Mouse (Mus musculus): ENCODE measurements around the gene Arcn1. TPM values are rescaled to one million over a fixed set of nuclear protein-coding genes. Genes with fewer than 3 reads are reported as not detected.

Arcn1 gene
- polyA plus RNA-seq, 1 experiment from 2014 or later = 135 TPM

DNA sequence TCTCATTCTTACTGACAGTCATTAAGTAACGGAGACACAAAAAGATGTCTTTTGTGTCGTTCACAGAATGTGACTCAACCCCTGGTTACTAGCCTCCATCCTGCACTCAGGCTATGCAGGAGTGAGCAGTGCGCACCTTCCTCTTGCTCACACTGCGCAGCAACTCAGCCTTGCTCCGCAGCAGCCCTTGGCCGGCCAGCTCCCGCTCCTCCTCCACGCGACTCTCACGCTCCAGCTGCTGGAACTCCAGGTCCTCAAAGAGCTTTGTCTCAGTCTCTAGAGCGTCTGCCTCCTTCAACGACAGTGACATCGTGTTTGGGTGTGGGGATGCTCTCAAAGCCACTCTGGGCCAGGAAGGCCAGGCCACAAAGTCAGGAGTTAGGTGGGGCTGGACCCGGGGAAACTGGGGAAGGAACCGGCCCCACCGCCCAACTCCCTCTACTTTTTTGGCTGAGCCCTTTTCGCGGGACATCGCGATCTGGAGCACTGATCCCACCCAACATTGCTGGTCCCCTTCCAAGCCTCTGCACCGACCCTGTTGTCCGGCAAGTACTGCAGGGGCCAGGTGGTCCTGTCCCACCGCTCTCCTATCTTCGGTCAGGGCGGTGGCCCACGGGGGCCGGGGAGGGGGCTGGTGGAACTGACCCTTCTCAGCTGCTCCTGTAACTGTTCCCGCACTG is 59.8 kb downstream of the Arcn1 start:
- Histone ChIP-seq H3K4me3 (replicated peaks; ENCODE audit: low read depth, low read length) (peak overlapping the region; percentile 26), H3K27ac (no peak overlapping the region), H3K4me1 (replicated peaks; ENCODE audit: insufficient read depth, low read length) (0 out of 2 replicates have a peak, but pooled peaks cover 4% of the 10 kb centered on the region), H3K36me3 (ENCODE audit: insufficient read depth, low read length) (peaks cover 22% of the 10 kb centered on the region), H3K9ac (ENCODE audit: low read depth, low read length) (peak overlapping the region; percentile 14; the same call in 1 of the 2 replicates), H3K4me2 (ENCODE audit: low read length) (peak overlapping the region; percentile 63), H3K27me3 (ENCODE audit: insufficient read depth, low read length) (no peaks in the 10 kb centered on the region), H3K9me3 (replicated peaks; ENCODE audit: low read length) (no peaks in the 10 kb centered on the region)
- DNase-seq (ENCODE audit: low spot score) (peak; percentile 37), ATAC-seq (replicated peaks; ENCODE audit: low FRiP score, low read depth) (no peak; the same call in 1 of the 2 replicates)
- no peak for TF ChIP-seq CTCF (IDR thresholded peaks at IDR 0.05; ENCODE audit: low read depth)
- 19% methylated on average over 28 of the region's 28 CpGs for WGBS

DNA sequence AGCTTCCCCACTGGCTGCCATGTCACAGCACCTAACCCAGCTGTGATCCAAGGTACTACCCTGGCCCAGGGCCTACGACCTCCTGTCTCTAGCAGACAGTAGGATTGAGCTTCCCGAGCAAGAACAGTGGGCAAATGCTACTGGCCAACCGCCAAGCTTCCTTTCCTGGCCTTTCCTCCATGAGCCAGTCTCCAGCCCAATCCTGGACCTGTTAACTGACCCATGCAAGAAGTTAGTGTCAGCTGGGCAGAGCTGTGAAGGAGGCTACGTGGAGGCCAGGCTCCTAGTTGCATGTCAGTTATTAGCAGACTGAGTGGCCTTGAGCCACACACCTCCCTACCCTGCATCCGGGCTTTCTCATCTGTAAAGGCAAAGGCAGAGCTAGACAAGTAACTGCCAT is 67.9 kb downstream of the Arcn1 start:
- WGBS = 66% methylated on average over 5 of the region's 5 CpGs

DNA sequence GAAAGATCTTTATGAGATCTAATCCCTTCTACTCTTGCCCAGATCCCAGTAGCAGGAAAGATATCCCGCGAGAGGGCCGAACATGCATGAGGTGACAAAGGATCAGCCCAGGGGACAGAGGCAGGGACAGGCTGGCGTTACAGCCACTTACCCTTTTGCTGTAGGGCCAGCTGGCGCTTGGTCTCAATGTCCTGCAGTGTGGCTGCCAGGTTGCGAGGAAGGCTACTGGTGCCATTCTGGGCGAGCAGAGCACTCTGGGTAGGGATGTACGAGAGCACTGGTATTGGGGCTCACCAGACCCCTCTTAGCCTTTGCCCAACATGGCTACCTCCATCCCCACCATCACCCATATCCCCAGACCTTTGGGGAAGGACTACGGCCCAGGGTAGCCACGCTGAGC is 68.4 kb downstream of the Arcn1 start:
- Histone ChIP-seq H3K27ac (no peak overlapping the region), H3K27me3 (ENCODE audit: insufficient read depth, low read length) (no peaks in the 10 kb centered on the region), H3K4me3 (replicated peaks; ENCODE audit: low read depth, low read length) (no peak overlapping the region), H3K9me3 (replicated peaks; ENCODE audit: low read length) (no peaks in the 10 kb centered on the region), H3K4me1 (replicated peaks; ENCODE audit: insufficient read depth, low read length) (no peaks in the 10 kb centered on the region), H3K36me3 (ENCODE audit: insufficient read depth, low read length) (peaks cover 68% of the 10 kb centered on the region), H3K4me2 (ENCODE audit: low read length) (no peak overlapping the region), H3K9ac (ENCODE audit: low read depth, low read length) (no peak overlapping the region)
- DNase-seq (ENCODE audit: low spot score) = no peak
- 94% methylated on average over 9 of the region's 10 CpGs for WGBS
- ATAC-seq (replicated peaks; ENCODE audit: low FRiP score, low read depth) = no peak
- TF ChIP-seq CTCF (IDR thresholded peaks at IDR 0.05; ENCODE audit: low read depth) = no peak

More for the DNA sequence above, 67.9 kb downstream of the Arcn1 start:
- no peak overlapping the region for H3K27ac ChIP-seq
- H3K9me3 ChIP-seq (replicated peaks; ENCODE audit: low read length) = no peaks in the 10 kb centered on the region
- H3K36me3 ChIP-seq (ENCODE audit: insufficient read depth, low read length) = peaks cover 66% of the 10 kb centered on the region
- no peaks in the 10 kb centered on the region for H3K4me1 ChIP-seq (replicated peaks; ENCODE audit: insufficient read depth, low read length)
- TF ChIP-seq CTCF (IDR thresholded peaks at IDR 0.05; ENCODE audit: low read depth) = no peak
- ATAC-seq (replicated peaks; ENCODE audit: low FRiP score, low read depth) (no peak; the same call in 1 of the 2 replicates), DNase-seq (ENCODE audit: low spot score) (no peak)
- no peak overlapping the region for H3K4me3 ChIP-seq (replicated peaks; ENCODE audit: low read depth, low read length)
- H3K9ac ChIP-seq (ENCODE audit: low read depth, low read length) = no peak overlapping the region
- H3K4me2 ChIP-seq (ENCODE audit: low read length) = no peak overlapping the region
- H3K27me3 ChIP-seq (ENCODE audit: insufficient read depth, low read length) = no peaks in the 10 kb centered on the region

DNA sequence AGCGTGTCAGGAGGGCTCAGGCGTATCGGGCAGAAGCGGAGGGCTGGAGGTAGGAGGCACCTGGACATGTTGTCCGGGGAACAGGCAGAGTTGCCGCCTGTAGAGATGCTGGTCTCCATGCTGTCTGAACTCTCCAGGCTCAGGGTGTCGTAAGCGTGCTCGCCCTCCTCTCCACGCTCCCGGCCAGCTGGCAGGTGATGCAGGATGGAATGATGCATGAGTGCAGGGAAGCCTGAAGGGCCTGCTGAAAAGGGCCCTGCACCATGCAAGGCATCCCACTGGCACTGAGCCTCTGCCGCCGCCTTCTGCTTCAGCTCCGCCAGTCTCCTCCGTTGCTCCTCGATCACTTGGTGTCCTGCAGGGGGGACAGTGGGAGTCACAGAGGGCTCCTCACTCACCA is 69.8 kb downstream of the Arcn1 start:
- no peak overlapping the region for H3K27ac ChIP-seq
- H3K9me3 ChIP-seq (replicated peaks; ENCODE audit: low read length) = no peaks in the 10 kb centered on the region
- no peak for TF ChIP-seq CTCF (IDR thresholded peaks at IDR 0.05; ENCODE audit: low read depth)
- no peak overlapping the region for H3K9ac ChIP-seq (ENCODE audit: low read depth, low read length)
- DNase-seq (ENCODE audit: low spot score) = no peak
- H3K36me3 ChIP-seq (ENCODE audit: insufficient read depth, low read length) = peaks cover 75% of the 10 kb centered on the region
- no peaks in the 10 kb centered on the region for H3K4me1 ChIP-seq (replicated peaks; ENCODE audit: insufficient read depth, low read length)
- no peak overlapping the region for H3K4me3 ChIP-seq (replicated peaks; ENCODE audit: low read depth, low read length)
- WGBS = 90% methylated on average over 16 of the region's 16 CpGs
- H3K4me2 ChIP-seq (ENCODE audit: low read length) = no peak overlapping the region
- H3K27me3 ChIP-seq (ENCODE audit: insufficient read depth, low read length) = no peaks in the 10 kb centered on the region
- ATAC-seq (replicated peaks; ENCODE audit: low FRiP score, low read depth) = no peak

DNA sequence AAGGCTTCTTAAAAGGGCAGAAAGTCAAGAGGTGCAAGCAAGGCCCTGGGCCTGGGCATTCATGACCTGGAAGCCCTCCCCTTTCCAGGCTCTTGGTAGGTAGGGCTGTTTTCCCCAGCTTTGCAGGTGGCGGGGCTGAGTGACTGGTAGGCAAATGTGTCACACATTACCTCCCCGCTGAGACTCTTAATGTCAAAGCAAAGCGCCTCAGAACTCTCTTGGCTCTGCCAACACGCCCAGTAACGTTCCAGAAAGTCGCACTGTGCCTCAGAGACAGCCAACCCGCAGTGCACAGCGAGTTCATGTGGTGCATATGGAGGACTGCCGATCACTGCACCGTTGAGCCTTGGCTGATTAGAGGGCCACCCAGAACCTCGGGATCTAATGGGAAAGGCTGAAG is 74.6 kb downstream of the Arcn1 start:
- DNase-seq (ENCODE audit: low spot score) = no peak
- no peak for TF ChIP-seq CTCF (IDR thresholded peaks at IDR 0.05; ENCODE audit: low read depth)
- WGBS = 90% methylated on average over 11 of the region's 11 CpGs
- Histone ChIP-seq H3K4me2 (ENCODE audit: low read length) (no peak overlapping the region), H3K36me3 (ENCODE audit: insufficient read depth, low read length) (peaks cover 61% of the 10 kb centered on the region), H3K27me3 (ENCODE audit: insufficient read depth, low read length) (no peaks in the 10 kb centered on the region), H3K4me3 (replicated peaks; ENCODE audit: low read depth, low read length) (no peak overlapping the region), H3K27ac (no peak overlapping the region), H3K9me3 (replicated peaks; ENCODE audit: low read length) (no peaks in the 10 kb centered on the region), H3K4me1 (replicated peaks; ENCODE audit: insufficient read depth, low read length) (no peaks in the 10 kb centered on the region), H3K9ac (ENCODE audit: low read depth, low read length) (no peak overlapping the region)
- ATAC-seq (replicated peaks; ENCODE audit: low FRiP score, low read depth) = no peak

DNA sequence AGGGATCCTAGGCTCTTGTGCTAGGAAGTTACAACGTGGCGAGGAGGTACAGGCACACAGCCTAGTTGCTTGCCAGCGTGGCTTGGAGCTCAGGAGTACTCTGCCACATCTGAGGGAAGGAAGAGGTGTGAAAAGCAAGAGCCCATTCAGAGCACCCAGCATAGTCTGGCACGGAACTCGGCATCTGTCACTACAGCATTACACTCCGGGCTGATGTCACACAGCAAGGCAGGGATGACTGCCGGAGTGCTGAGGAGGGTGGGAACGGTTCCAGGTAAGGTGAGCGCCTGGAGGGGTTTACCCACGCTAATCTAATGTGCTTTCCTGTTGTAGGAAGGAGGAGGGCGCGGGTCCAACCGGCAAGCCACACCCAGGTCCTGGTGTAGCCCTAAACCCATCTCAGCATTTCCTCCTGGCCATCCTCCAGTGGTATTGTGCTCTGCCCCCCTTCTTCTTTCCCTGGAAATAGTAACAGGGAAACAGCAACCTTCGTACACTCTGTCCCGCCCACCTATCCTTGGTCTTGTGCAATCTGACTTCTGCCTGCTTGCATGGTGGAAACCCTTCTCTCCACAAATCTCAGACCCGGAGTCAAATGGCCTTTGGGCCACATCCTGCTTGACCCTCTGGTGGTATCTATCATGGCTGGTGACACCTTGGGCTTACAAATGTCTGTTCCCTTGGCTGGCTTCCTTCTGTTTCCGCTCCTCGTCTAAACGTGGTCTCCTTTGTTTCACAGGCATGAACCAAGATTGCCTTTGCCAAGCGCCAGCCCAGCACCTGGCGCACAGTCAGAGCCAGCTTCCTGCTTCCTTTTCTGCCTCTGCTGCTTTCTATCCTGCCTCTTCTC is 75.7 kb downstream of the Arcn1 start:
- 57% methylated on average over 21 of the region's 21 CpGs for WGBS
- H3K27me3 ChIP-seq (ENCODE audit: insufficient read depth, low read length) = no peaks in the 10 kb centered on the region
- DNase-seq (ENCODE audit: low spot score) (peak; percentile 73), ATAC-seq (replicated peaks; ENCODE audit: low FRiP score, low read depth) (peak; percentile 33; the same call in 1 of the 2 replicates)
- no peaks in the 10 kb centered on the region for H3K4me1 ChIP-seq (replicated peaks; ENCODE audit: insufficient read depth, low read length)
- H3K9me3 ChIP-seq (replicated peaks; ENCODE audit: low read length) = no peaks in the 10 kb centered on the region
- peaks cover 55% of the 10 kb centered on the region for H3K36me3 ChIP-seq (ENCODE audit: insufficient read depth, low read length)
- H3K4me3 ChIP-seq (replicated peaks; ENCODE audit: low read depth, low read length) = no peak overlapping the region
- H3K27ac ChIP-seq = no peak overlapping the region
- H3K4me2 ChIP-seq (ENCODE audit: low read length) = no peak overlapping the region
- H3K9ac ChIP-seq (ENCODE audit: low read depth, low read length) = no peak overlapping the region
- TF ChIP-seq CTCF (IDR thresholded peaks at IDR 0.05; ENCODE audit: low read depth) = no peak

Other genes with a start within 250 kb of the Arcn1 start
- 0.05 TPM in 1 of 2 replicates, not detected in the other for gene Cxcr5, start 206.0 kb downstream of the Arcn1 start, polyA plus RNA-seq (2015; fragmentation: Nextera tagmentation; extraction: Ambion mirVana)
- gene Ddx6, start 163.0 kb downstream of the Arcn1 start, polyA plus RNA-seq (2015; fragmentation: Nextera tagmentation; extraction: Ambion mirVana) = 13.8 and 14.9 TPM in 2 replicates
- 1.5 and 2.2 TPM in 2 replicates for gene Treh, start 94.6 kb downstream of the Arcn1 start, polyA plus RNA-seq (2015; fragmentation: Nextera tagmentation; extraction: Ambion mirVana)
- 24.2 and 24.4 TPM in 2 replicates for gene Phldb1, start 32.6 kb downstream of the Arcn1 start, polyA plus RNA-seq (2015; fragmentation: Nextera tagmentation; extraction: Ambion mirVana)
- 98.3 and 109 TPM in 2 replicates for gene Ift46, start 63 bp upstream of the Arcn1 start, polyA plus RNA-seq (2015; fragmentation: Nextera tagmentation; extraction: Ambion mirVana)
- gene Tmem25, start 31.5 kb upstream of the Arcn1 start, polyA plus RNA-seq (2015; fragmentation: Nextera tagmentation; extraction: Ambion mirVana) = 36.0 and 38.0 TPM in 2 replicates
- 514 and 515 TPM in 2 replicates for gene Ttc36, start 35.2 kb upstream of the Arcn1 start, polyA plus RNA-seq (2015; fragmentation: Nextera tagmentation; extraction: Ambion mirVana)
- 6.6 and 9.5 TPM in 2 replicates for gene Kmt2a, start 113.5 kb upstream of the Arcn1 start, polyA plus RNA-seq (2015; fragmentation: Nextera tagmentation; extraction: Ambion mirVana)
- 1,237 and 1,429 TPM in 2 replicates for gene Atp5l, start 152.9 kb upstream of the Arcn1 start, polyA plus RNA-seq (2015; fragmentation: Nextera tagmentation; extraction: Ambion mirVana)
- gene Ube4a, start 197.8 kb upstream of the Arcn1 start, polyA plus RNA-seq (2015; fragmentation: Nextera tagmentation; extraction: Ambion mirVana) = 18.6 and 22.1 TPM in 2 replicates
- gene Cd3g, start 212.6 kb upstream of the Arcn1 start, polyA plus RNA-seq (2015; fragmentation: Nextera tagmentation; extraction: Ambion mirVana) = 0.26 TPM in 1 of 2 replicates, not detected in the other
- 0.08 and 0.37 TPM in 2 replicates for gene Cd3d, start 213.9 kb upstream of the Arcn1 start, polyA plus RNA-seq (2015; fragmentation: Nextera tagmentation; extraction: Ambion mirVana)
- 0.08 TPM in 1 of 2 replicates, not detected in the other for gene Cd3e, start 241.8 kb upstream of the Arcn1 start, polyA plus RNA-seq (2015; fragmentation: Nextera tagmentation; extraction: Ambion mirVana)

All from kidney, postnatal 0 days (tissue).